Mouse (Mus musculus): ENCODE results near the gene Atp6v1fnb. TPM values are rescaled to one million over a fixed set of nuclear protein-coding genes. Genes with fewer than 3 reads are reported as not detected.

Atp6v1fnb gene
- total RNA-seq (2021), result 1 to 10 TPM in 1 of 2 experiments, under 1 TPM in 1; 0.70 to 1.3 TPM
- long read RNA-seq, experiment 1, result 0 reads
- long read RNA-seq, experiment 2, result 0 reads

DNA sequence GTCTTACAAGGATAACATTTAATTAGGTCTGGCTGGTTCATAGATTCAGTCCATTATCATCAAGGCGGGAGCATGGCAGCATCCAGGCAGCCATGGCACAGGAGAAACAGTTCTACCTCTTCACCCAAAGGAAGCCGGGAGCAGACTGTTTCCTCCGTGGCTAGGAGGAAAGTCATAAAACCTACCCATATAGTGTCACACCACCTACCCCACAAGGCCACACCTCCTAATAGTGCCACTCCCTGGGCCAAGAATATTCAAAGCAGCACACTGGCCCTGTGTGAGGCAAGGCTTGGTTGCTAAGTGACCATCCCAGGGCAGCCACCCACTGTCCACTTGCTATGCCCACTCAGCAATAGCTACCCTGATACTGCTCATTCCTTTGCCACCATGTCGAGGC is at the start of gene Atp6v1fnb:
Gene Atp6v1fnb (plus strand): TSS at position 301 of the 400 bp plus-strand sequence.
- intact Hi-C loops (cut with DNase I), result no loop called here

DNA sequence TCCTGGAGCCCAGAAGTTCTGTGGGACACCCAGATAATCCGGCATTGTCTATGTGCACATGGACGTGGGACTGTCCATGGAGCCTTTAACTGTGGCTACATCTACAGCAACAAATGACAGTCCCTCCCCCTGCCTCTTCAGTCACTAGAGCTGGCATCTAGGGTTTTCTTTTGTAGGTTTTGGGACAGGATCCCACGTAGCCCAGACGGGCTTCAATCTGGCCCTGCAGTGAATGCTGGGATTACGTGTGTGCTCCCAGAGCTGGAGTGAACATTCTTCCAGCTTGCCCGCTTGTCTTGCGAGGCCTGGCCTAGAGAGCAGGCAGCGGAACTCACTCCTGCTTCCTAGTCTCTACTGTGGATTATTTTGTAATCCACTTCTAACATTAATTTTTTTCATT is 46.1 kb upstream of the Atp6v1fnb start:
- intact Hi-C loops (cut with DNase I), result no loop called here
- no peak for DNase-seq (ENCODE audit: low spot score in 2 of 2)

More for the DNA sequence above, at the start of gene Atp6v1fnb:
- DNase-seq (ENCODE audit: low spot score in 2 of 2), result no peak

- no peak for DNase-seq (ENCODE audit: low spot score in 2 of 2)
- intact Hi-C loops (cut with DNase I), result no loop called here
Measured at GRCm38 (mm10) chr6:29426331-29426730, 44.9 kb upstream of the Atp6v1fnb start.

GRCm38 (mm10) chr6:29428171-29428570 is 43.1 kb upstream of the Atp6v1fnb start:
- no peak for DNase-seq (ENCODE audit: low spot score in 2 of 2)
- intact Hi-C loops (cut with DNase I), result no loop called here

GRCm38 (mm10) chr6:29430681-29431420 is 40.4 kb upstream of the Atp6v1fnb start:
- intact Hi-C loops (cut with DNase I), result no loop called here
- DNase-seq (ENCODE audit: low spot score in 2 of 2), result no peak

DNA sequence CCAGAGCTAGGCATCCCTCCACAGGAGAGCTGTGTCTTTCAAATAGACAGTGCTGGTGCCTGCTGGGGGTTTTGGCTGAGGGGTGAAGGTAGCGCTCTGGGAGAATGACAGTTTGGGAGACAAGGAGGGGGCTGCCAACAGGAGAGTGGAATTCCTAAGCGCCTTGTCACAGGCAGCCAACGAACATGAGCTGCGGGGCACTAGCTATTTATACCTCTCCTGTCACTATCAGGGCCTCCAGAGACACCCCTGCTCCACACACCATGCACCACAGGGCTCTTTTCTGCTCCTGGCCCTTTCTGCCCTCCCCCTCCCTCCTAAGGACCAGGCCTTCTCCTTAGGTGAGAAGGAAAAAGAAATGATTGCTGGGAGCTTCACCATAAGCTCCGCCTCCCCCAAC is 39.8 kb upstream of the Atp6v1fnb start:
- DNase-seq (ENCODE audit: low spot score in 2 of 2), result peak in 1 of 2 experiments; percentile 39
- intact Hi-C loops (cut with DNase I), result no loop called here

DNA sequence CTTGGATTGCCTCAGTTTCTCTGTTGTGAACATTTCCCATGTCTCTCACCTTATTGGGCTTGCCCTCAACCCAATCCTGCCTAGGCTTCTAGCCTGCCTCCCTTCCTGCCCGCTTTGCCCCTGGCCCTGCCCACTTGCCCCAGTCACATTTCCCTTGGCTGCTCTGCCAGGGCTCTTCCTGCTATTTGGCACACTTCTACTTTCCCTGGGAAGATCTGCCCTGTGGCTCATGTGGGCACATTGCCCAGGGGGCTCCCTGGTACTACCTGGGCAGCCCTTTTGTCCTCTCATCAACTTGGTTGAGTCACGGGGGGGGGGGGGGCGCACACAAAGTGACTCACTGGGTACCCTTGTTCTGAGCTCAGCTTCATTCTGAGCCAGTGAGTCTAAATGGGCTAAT is 39.1 kb upstream of the Atp6v1fnb start:
- intact Hi-C loops (cut with DNase I), result no loop called here
- DNase-seq (ENCODE audit: low spot score in 2 of 2), result no peak

DNA sequence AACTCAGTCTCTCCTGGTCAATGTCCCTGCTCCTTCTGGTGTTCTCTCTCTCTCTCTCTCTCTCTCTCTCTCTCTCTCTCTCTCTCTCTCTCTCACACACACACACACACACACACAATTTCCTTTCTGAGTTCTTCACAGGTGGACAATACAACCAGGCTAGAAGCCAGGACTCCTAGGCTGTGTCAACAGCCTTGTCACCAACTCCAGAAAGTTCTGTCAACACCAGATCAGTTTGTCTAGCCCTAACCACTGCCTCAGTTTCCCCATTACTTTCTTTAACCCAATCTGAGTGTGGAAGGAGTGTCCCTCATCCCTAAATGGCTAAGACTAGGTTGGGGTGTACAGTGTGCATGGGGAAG is 38.6 kb upstream of the Atp6v1fnb start:
- DNase-seq (ENCODE audit: low spot score in 2 of 2), result no peak
- intact Hi-C loops (cut with DNase I), result no loop called here

- intact Hi-C loops (cut with DNase I), result no loop called here
- no peak for DNase-seq (ENCODE audit: low spot score in 2 of 2)
Measured at GRCm38 (mm10) chr6:29433038-29433803, 38.0 kb upstream of the Atp6v1fnb start, which contains the start of gene Flnc. Gene Flnc (plus strand): TSS chr6:29433256.

DNA sequence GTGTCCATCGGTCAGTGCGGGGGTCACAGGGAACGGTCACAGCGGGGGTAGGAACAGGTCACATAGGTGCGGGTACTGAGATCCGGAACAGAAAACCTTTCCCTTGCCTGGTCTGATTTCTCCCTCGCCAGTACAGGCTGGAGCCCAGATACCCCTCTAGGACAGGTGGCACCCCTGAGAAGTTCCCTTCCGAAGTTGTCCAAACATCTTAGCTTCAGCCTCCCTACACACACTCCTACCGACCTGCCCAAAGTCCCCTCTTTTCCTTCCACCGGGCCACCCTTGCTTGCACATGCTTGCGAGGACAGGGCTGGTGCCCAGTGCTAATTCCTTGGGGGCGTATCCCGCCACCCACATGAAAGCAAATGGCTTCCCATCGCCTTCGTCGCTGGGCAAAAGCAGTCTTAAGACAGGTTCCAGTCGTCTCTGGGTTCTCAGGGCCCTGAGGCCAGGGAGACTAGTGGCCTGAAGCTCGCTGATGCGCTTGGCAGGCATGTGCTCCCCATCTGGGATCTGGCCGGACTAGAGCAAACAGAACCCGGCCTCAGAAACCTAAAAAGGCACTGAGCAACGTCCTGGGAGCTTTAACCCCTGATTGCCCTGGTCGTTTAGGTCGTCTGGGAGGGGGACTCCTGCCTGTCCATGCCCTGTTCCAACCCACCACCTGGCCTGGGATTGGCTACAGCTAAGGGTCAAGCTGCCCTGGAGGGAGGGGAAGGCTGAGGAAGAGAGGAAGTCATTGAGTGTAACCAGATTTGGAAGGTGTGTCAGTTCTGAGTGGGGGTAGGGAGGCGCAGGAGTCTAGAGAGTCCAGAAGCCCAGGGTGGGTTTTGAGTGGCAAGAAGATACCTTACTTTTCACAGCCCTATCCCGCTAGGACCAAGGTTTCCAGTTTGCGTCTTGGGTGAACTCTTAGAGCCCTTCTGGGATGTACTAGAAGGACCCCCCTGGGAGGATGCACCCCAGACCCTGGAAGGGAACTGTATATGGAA is 37.1 kb upstream of the Atp6v1fnb start:
- DNase-seq (ENCODE audit: low spot score in 2 of 2), result no peak
- intact Hi-C loops (cut with DNase I), result no loop called here

DNA sequence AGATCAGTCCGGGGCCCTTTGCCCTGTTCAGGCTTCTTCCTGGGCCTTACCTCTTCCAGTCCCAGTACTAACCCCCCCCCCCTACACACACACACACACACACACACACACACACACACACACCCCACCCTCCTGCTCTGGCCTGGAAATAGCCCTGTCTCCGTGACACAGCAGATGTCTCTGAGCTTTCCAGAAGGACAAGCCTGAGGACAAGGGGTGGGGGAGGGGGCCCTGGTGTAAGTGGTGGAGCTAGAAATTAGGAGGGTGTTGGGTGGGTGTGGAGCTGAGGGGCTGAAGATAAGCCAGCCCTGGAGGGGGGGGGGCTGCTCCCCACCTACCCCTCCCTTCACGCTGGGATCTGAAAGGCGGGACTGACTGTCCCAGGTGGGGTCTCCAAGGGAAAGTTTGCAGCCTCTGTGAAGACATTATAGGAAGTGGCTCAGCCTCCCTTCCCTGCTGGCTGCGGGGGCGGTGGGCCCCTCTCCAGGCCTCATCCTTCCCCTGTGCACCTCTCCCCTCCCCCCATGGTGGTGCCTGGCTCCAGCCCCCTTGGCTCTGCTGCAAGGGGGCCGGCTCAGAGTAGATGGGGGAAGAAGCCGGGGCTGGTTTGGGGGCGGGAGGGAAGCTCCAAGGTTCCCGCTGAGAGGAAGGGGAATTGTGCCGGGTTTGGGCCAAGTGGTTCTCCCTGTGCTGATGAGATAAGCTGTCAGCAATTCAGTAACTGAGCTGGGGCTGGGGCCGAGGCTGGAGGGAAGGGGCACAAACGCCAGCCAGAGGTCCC is 36.1 kb upstream of the Atp6v1fnb start:
- DNase-seq (ENCODE audit: low spot score in 2 of 2), result peak in 1 of 2 experiments; percentile 58
- intact Hi-C loops (cut with DNase I), result no loop called here

- no peak for DNase-seq (ENCODE audit: low spot score in 2 of 2)
- intact Hi-C loops (cut with DNase I), result no loop called here
Measured at GRCm38 (mm10) chr6:29435940-29436451, 35.2 kb upstream of the Atp6v1fnb start.

DNA sequence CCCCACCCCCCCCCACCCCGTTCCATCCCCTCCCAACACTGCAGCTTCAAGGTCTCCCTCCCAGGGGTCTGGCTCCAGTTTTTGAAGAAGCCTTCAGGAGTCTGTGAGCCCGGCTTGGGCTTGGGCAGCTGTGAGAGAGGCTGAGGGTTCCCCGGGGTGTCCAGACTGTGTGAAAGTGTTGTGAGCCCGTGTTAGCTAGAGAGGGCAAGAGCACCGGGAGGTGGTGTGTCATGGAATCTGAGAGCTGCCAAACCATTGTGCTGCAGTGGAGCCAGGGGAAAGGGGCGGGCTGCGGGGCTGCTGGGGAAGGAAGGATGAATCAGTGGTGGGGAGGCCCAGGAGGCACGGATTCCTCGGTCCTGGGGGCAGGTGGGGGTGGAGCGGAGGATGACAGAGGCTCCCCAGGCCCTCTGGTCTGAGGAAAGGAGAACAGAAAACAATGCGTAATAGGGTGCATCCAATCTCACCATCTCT is 34.7 kb upstream of the Atp6v1fnb start:
- intact Hi-C loops (cut with DNase I), result no loop called here
- no peak for DNase-seq (ENCODE audit: low spot score in 2 of 2)

DNA sequence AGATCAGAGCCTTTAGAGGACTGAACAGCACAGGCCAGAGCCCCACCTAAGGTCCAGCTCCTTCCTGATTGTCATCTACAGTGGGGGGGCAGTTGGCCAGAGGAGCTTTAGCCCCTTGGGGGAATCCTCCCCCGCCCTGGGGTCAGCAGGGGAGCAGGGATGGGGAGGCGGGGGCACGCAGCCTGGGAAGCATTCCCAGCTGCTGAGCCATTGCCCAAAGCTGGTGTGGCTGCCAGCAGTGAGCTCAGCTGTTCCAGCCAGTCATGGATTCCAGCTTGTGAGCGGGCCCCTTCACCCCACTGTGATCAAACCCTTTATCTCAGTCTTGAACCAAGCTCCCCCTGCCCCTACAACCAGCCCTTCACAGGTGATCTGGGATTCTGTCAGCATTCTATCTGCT is 32.0 kb upstream of the Atp6v1fnb start:
- DNase-seq (ENCODE audit: low spot score in 2 of 2), result no peak

GRCm38 (mm10) chr6:29439789-29440188 is 31.4 kb upstream of the Atp6v1fnb start:
- intact Hi-C loops (cut with DNase I), result no loop called here
- DNase-seq (ENCODE audit: low spot score in 2 of 2), result no peak

More for the DNA sequence above, 32.0 kb upstream of the Atp6v1fnb start:
- intact Hi-C loops (cut with DNase I), result no loop called here

GRCm38 (mm10) chr6:29444773-29445172 is 26.5 kb upstream of the Atp6v1fnb start:
- intact Hi-C loops (cut with DNase I), result no loop called here
- no peak for DNase-seq (ENCODE audit: low spot score in 2 of 2)

DNA sequence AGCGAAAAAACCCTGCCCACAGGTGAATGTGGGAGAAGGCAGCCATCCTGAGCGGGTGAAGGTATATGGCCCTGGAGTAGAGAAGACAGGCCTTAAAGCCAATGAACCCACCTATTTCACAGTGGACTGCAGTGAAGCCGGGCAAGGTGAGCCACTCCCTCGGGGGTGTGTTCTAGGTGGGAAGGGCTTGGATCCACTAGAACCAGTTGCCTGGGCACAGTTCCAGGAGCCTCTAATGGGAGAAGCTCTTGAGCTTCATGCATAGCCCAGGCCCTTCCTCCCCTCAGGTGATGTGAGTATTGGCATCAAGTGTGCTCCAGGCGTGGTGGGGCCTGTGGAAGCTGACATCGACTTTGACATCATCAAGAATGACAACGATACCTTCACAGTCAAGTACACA is 25.9 kb upstream of the Atp6v1fnb start:
- no peak for DNase-seq (ENCODE audit: low spot score in 2 of 2)
- intact Hi-C loops (cut with DNase I), result no loop called here

DNA sequence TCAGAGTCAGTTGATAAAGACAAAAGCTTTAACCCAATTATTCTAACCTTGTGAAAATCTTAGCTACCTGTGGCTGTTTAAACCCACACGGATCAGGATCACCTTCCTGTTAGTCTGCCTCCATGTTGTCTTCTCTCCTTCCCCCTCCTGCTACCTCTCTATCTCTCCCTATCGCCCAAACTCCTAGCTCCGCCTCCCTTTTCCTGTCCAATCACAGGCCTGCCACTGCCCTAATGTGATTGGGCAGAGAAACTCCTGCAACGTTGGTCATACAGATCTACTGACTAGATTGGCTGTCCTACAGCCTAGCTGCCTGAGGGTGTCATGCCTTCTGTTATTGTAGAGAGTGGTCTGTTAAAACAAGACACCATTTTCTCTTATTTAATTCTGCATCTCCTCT is 21.4 kb upstream of the Atp6v1fnb start:
- DNase-seq (ENCODE audit: low spot score in 2 of 2), result no peak
- intact Hi-C loops (cut with DNase I), result no loop called here

Measured in left cerebral cortex, postnatal 14 days (tissue).